11 mouse cellular contexts compared by ENCODE assay signal in the genomic region with DNA sequence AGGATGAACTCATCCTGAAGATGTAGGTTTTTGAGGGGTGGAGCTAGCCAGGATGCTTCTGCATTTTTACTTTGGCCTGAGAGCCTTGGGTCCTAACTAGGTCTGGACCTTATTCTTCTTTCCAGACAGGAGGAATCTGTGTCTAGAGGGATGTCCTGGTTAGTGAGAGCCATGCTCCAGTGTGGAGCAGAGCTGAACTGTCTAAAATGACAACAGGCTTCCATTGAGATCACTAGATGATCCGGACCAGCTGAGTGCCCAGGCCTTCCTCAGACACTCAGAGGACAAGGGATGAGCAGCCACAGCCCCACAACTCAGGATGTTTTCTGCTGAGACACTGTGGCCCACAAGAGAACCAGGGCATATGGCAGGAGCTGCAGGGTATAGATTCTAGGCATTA. TPM values are rescaled to one million over a fixed set of nuclear protein-coding genes. Genes with fewer than 3 reads are reported as not detected.
DNase-seq lines count a peak whose midpoint lies in the region; ATAC-seq and TF ChIP-seq lines count a peak whose summit lies in the region.
"Had no signal": no experiment of that assay in that cellular context is flagged by ENCODE, and none has a peak within 500 bp of the region (broad histone marks: within the 10 kb centered on the region; RNA-seq: fewer than 3 reads in every experiment).

No protein-coding gene starts in this region.

- peaks cover 11% of the 10 kb centered on the region; the same call in 1 of the 2 replicates for H3K36me3 ChIP-seq in heart, embryonic 14.5 days (ENCODE audit: control insufficient read depth, insufficient read depth, low read length)
- H3K36me3 ChIP-seq in lung, embryonic 14.5 days (ENCODE audit: insufficient read depth): no peaks in the 10 kb centered on the region
- H3K36me3 ChIP-seq in hindbrain, embryonic 16.5 days (ENCODE audit: control insufficient read depth, insufficient read depth, low read length): peaks cover 8% of the 10 kb centered on the region
- peaks cover 13% of the 10 kb centered on the region; the same call in 1 of the 2 replicates for H3K36me3 ChIP-seq in neural tube, embryonic 14.5 days (ENCODE audit: control insufficient read depth, insufficient read depth, low read length)
- H3K36me3 ChIP-seq: lung, embryonic 15.5 days had no signal

- no peaks in the 10 kb centered on the region for H3K9me3 ChIP-seq in heart, embryonic 14.5 days (ENCODE audit: control insufficient read depth, low read length)
- H3K9me3 ChIP-seq in lung, embryonic 14.5 days (ENCODE audit: low read depth, low read length): no peaks in the 10 kb centered on the region
- H3K9me3 ChIP-seq in hindbrain, embryonic 16.5 days (ENCODE audit: control insufficient read depth, low read length): no peaks in the 10 kb centered on the region
- H3K9me3 ChIP-seq in neural tube, embryonic 14.5 days (ENCODE audit: control insufficient read depth, low read length): no peaks in the 10 kb centered on the region
- H3K9me3 ChIP-seq: lung, embryonic 15.5 days had no signal

- H3K4me2 ChIP-seq in heart, embryonic 14.5 days (ENCODE audit: low read length): no peak overlapping the region
- no peak overlapping the region for H3K4me2 ChIP-seq in lung, embryonic 14.5 days
- no peak overlapping the region for H3K4me2 ChIP-seq in hindbrain, embryonic 16.5 days (ENCODE audit: low read length)
- no peak overlapping the region for H3K4me2 ChIP-seq in neural tube, embryonic 14.5 days (ENCODE audit: low read depth, low read length)
- H3K4me2 ChIP-seq: lung, embryonic 15.5 days had no signal

- no peak for ATAC-seq in heart, embryonic 14.5 days (ENCODE audit: insufficient number of reproducible peaks, insufficient read depth, low FRiP score, low read depth)
- ATAC-seq in lung, embryonic 14.5 days (ENCODE audit: insufficient read depth): peak; percentile 19; the same call in 1 of the 2 replicates
- peak; percentile 19; the same call in 1 of the 2 replicates for ATAC-seq in hindbrain, embryonic 16.5 days
- ATAC-seq in neural tube, embryonic 14.5 days (ENCODE audit: low read depth): peak; percentile 19; the same call in 1 of the 2 replicates

- no peak for DNase-seq in heart, postnatal 10 days
- DNase-seq in lung, embryonic 14.5 days: no peak
- DNase-seq in lung, postnatal 36 days: no peak
- no peak for DNase-seq in gastrocnemius, postnatal 4 days (ENCODE audit: low spot score in 2 of 2)
- DNase-seq in B cell, adult 2 months: no peak

- no peak overlapping the region for H3K4me3 ChIP-seq in heart, embryonic 14.5 days (ENCODE audit: control insufficient read depth in 1 of 2, insufficient read depth in 1 of 2, low read depth in 1 of 2, low read length in 2 of 2)
- no peak overlapping the region for H3K4me3 ChIP-seq in lung, embryonic 14.5 days (ENCODE audit: low read depth, low read length)
- H3K4me3 ChIP-seq in hindbrain, embryonic 16.5 days (ENCODE audit: low read length): no peak overlapping the region
- H3K4me3 ChIP-seq in neural tube, embryonic 14.5 days (ENCODE audit: low read depth, low read length): no peak overlapping the region
- H3K4me3 ChIP-seq: erythroblast, embryonic 14.5 days; lung, embryonic 15.5 days had no signal

- H3K4me1 ChIP-seq in heart, embryonic 14.5 days (ENCODE audit: control insufficient read depth in 2 of 2, insufficient read depth in 2 of 2, low read length in 2 of 2): peaks cover 13 to 19% of the 10 kb centered on the region in 2 experiments
- H3K4me1 ChIP-seq in lung, embryonic 14.5 days (ENCODE audit: insufficient read depth): no peaks in the 10 kb centered on the region
- H3K4me1 ChIP-seq in hindbrain, embryonic 16.5 days (ENCODE audit: control insufficient read depth, insufficient read depth, low read depth, low read length): peaks cover 5% of the 10 kb centered on the region; the same call in 1 of the 2 replicates
- H3K4me1 ChIP-seq in neural tube, embryonic 14.5 days (ENCODE audit: control insufficient read depth, insufficient read depth, low read length): no peaks in the 10 kb centered on the region

- peak overlapping the region; percentile 12 to 90 for H3K27ac ChIP-seq in heart, embryonic 14.5 days (replicated peaks in 1 of 2; ENCODE audit: control insufficient read depth in 1 of 2, insufficient read depth in 1 of 2, low read depth in 2 of 2, low read length in 2 of 2)
- H3K27ac ChIP-seq in lung, embryonic 14.5 days (ENCODE audit: low read depth): no peak overlapping the region
- peak overlapping the region; percentile 58 for H3K27ac ChIP-seq in hindbrain, embryonic 16.5 days (ENCODE audit: low read depth, low read length)
- 0 out of 2 replicates have a peak overlapping the region, but pooled peaks have one; percentile 23 for H3K27ac ChIP-seq in neural tube, embryonic 14.5 days (ENCODE audit: low read depth, low read length)
- H3K27ac ChIP-seq: lung, embryonic 15.5 days had no signal

- H3K9ac ChIP-seq in heart, embryonic 14.5 days (ENCODE audit: low read length): peak overlapping the region; percentile 54; the same call in 1 of the 2 replicates
- H3K9ac ChIP-seq in lung, embryonic 14.5 days: no peak overlapping the region
- H3K9ac ChIP-seq in hindbrain, embryonic 16.5 days (ENCODE audit: low read depth, low read length): peak overlapping the region; percentile 13; the same call in 1 of the 2 replicates
- H3K9ac ChIP-seq in neural tube, embryonic 14.5 days (replicated peaks; ENCODE audit: low read depth, low read length): no peak overlapping the region
- H3K9ac ChIP-seq: lung, embryonic 15.5 days had no signal

- no peaks in the 10 kb centered on the region for H3K27me3 ChIP-seq in heart, embryonic 14.5 days (ENCODE audit: control insufficient read depth, insufficient read depth, low read length)
- no peaks in the 10 kb centered on the region for H3K27me3 ChIP-seq in lung, embryonic 14.5 days (ENCODE audit: insufficient read depth, low read length)
- no peaks in the 10 kb centered on the region for H3K27me3 ChIP-seq in hindbrain, embryonic 16.5 days (replicated peaks; ENCODE audit: control insufficient read depth, insufficient read depth, low read length)
- H3K27me3 ChIP-seq in neural tube, embryonic 14.5 days (ENCODE audit: control insufficient read depth, insufficient read depth, low read length): no peaks in the 10 kb centered on the region
- H3K27me3 ChIP-seq: lung, embryonic 15.5 days; Patski had no signal

- TF ChIP-seq CTCF in lung, embryonic 14.5 days (IDR thresholded peaks at IDR 0.05; ENCODE audit: low read depth): no peak

- 81% methylated on average over 1 of the region's 1 CpGs for WGBS in heart, embryonic 14.5 days
- WGBS in lung, embryonic 14.5 days: 80% methylated on average over 1 of the region's 1 CpGs
- WGBS in hindbrain, embryonic 16.5 days: 100% methylated on average over 1 of the region's 1 CpGs
- WGBS in neural tube, embryonic 14.5 days: 93% methylated on average over 1 of the region's 1 CpGs

- intact Hi-C loops in heart, postnatal 10 days (cut with DNase I): loop anchor here (2.0 to 10.0 kb wide), 8 partner anchors 125 to 656 kb away; a partner anchor contains a TSS

RNA-seq across cellular contexts. Expression of a gene that starts 23.2 kb away (rescaled TPM):
- polyA plus RNA-seq in heart, embryonic 14.5 days (2014; fragmentation: Nextera tagmentation; extraction: Ambion mirVana): 65.1 and 66.2 TPM in 2 replicates
- total RNA-seq in heart, postnatal 10 days (2021): 10 to 100 TPM; 49.1 to 50.0 TPM
- 66.5 and 66.7 TPM in 2 replicates for polyA plus RNA-seq in lung, embryonic 14.5 days (2014; fragmentation: Nextera tagmentation; extraction: Ambion mirVana)
- polyA plus RNA-seq in hindbrain, embryonic 16.5 days (2015; fragmentation: Nextera tagmentation; extraction: Ambion mirVana): 40.8 and 43.5 TPM in 2 replicates
- 46.2 and 48.5 TPM in 2 replicates for polyA plus RNA-seq in neural tube, embryonic 14.5 days (2014; fragmentation: Nextera tagmentation; extraction: Ambion mirVana)
- 10 to 100 TPM; 28.5 to 32.0 TPM for total RNA-seq in gastrocnemius, postnatal 4 days (2021)

RNA-seq across cellular contexts. Expression of a gene that starts 27.5 kb away (rescaled TPM):
- 342 and 349 TPM in 2 replicates for polyA plus RNA-seq in heart, embryonic 14.5 days (2014; fragmentation: Nextera tagmentation; extraction: Ambion mirVana)
- 100 to 1,000 TPM; 542 to 553 TPM for total RNA-seq in heart, postnatal 10 days (2021)
- 193 and 196 TPM in 2 replicates for polyA plus RNA-seq in lung, embryonic 14.5 days (2014; fragmentation: Nextera tagmentation; extraction: Ambion mirVana)
- 162 and 165 TPM in 2 replicates for polyA plus RNA-seq in hindbrain, embryonic 16.5 days (2015; fragmentation: Nextera tagmentation; extraction: Ambion mirVana)
- polyA plus RNA-seq in neural tube, embryonic 14.5 days (2014; fragmentation: Nextera tagmentation; extraction: Ambion mirVana): 175 and 179 TPM in 2 replicates
- total RNA-seq in gastrocnemius, postnatal 4 days (2021): 100 to 1,000 TPM; 174 to 197 TPM

Comparison
In these comparisons a context has a peak if more than half of its experiments do, and no peak if none do; other contexts are left out.
1. H3K9ac ChIP-seq: peak in heart, embryonic 14.5 days (single experiment) and hindbrain, embryonic 16.5 days (single experiment); none in lung, embryonic 14.5 days (single experiment) and neural tube, embryonic 14.5 days (single experiment).